Comparison of ENCODE assay signal across 24 mouse cellular contexts in the genomic region with DNA sequence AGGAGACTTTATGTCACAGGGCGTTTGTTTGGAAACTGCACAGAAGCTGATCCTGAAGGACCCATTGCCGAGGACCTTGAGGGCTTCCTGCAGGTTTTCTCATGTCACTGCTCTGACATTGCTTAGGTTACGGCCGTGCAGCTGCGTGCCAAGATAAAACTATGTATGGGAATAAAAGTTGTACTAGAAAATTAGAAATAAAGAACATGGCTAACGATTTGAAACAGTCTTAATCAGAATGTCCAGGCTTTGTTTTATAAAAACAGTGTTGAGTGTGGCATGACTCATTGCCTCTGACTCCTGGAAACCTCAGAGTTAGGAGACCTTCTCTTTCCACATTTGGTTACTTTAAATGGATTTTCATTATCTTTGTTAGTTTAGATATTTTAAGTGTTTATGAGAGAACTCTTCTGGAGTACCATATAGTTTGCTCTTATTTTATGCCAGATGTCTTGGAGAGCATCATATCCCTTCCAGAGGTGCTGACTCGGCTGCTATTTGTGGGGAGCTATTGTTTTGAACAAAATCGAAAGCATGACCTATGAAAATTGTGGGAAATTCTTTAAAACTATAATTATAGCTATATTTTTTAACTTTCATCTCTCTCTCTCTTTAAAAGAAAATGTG.
DNase-seq lines count a peak whose midpoint lies in the region; ATAC-seq lines count a peak whose summit lies in the region.
"Had no signal": no experiment of that assay in that cellular context is flagged by ENCODE, and none has a peak within 500 bp of the region (broad histone marks: within the 10 kb centered on the region; RNA-seq: fewer than 3 reads in every experiment).

No protein-coding gene starts in this region.

- WGBS in heart, embryonic 15.5 days = 67% methylated on average over 8 of the region's 8 CpGs
- WGBS in kidney, embryonic 16.5 days = 75% methylated on average over 8 of the region's 8 CpGs

- peak overlapping the region; percentile 6; the same call in 1 of the 2 replicates for H3K4me2 ChIP-seq in heart, embryonic 15.5 days
- no peak overlapping the region for H3K4me2 ChIP-seq in kidney, embryonic 16.5 days (replicated peaks; ENCODE audit: low read depth, low read length)
- H3K4me2 ChIP-seq: forebrain, embryonic 13.5 days; heart, embryonic 11.5 days; hindbrain, embryonic 14.5 days; limb, embryonic 13.5 days; liver, embryonic 12.5 days; stomach, embryonic 15.5 days had no signal

- H3K27ac ChIP-seq in heart, embryonic 15.5 days = no peak overlapping the region
- no peak overlapping the region for H3K27ac ChIP-seq in kidney, embryonic 16.5 days (ENCODE audit: low read length)
- H3K27ac ChIP-seq: forebrain, embryonic 13.5 days; hindbrain, embryonic 14.5 days; kidney, postnatal 0 days; limb, embryonic 13.5 days; liver, embryonic 12.5 days; midbrain, embryonic 10.5 days; stomach, embryonic 15.5 days had no signal

- no peak overlapping the region for H3K4me3 ChIP-seq in heart, embryonic 15.5 days
- no peak overlapping the region for H3K4me3 ChIP-seq in kidney, embryonic 16.5 days (ENCODE audit: low read length)
- H3K4me3 ChIP-seq: forebrain, embryonic 13.5 days; limb, embryonic 13.5 days; liver, embryonic 12.5 days; midbrain, embryonic 10.5 days; stomach, embryonic 15.5 days had no signal

- no peaks in the 10 kb centered on the region for H3K27me3 ChIP-seq in heart, embryonic 15.5 days
- no peaks in the 10 kb centered on the region for H3K27me3 ChIP-seq in kidney, embryonic 16.5 days (ENCODE audit: insufficient read depth, low read length)
- H3K27me3 ChIP-seq: forebrain, embryonic 13.5 days; limb, embryonic 13.5 days; liver, embryonic 12.5 days; stomach, embryonic 15.5 days had no signal

- DNase-seq in adrenal gland, adult 2 months = peak; percentile 48
- no peak for DNase-seq in adrenal gland, postnatal 4 days (ENCODE audit: low spot score in 2 of 2)
- DNase-seq in heart, adult 11 months = no peak
- peak; percentile 3 for DNase-seq in ovary, adult 18-20 months (ENCODE audit: low spot score)
- DNase-seq in ovary, postnatal 14 days (ENCODE audit: low spot score) = no peak
- DNase-seq: adrenal gland, adult 8-10 months; cerebellum, adult 9-10 months; kidney, adult 18-20 months; layer of hippocampus, adult 9-11 months; thymus, postnatal 36 days had no signal

- H3K4me1 ChIP-seq in heart, embryonic 15.5 days (replicated peaks) = peaks cover 9% of the 10 kb centered on the region
- H3K4me1 ChIP-seq in kidney, embryonic 16.5 days (ENCODE audit: insufficient read depth, low read length) = no peaks in the 10 kb centered on the region
- H3K4me1 ChIP-seq: forebrain, embryonic 13.5 days; limb, embryonic 13.5 days; midbrain, embryonic 10.5 days; stomach, embryonic 15.5 days had no signal

- H3K9me3 ChIP-seq in heart, embryonic 15.5 days (replicated peaks) = no peaks in the 10 kb centered on the region
- no peaks in the 10 kb centered on the region for H3K9me3 ChIP-seq in kidney, embryonic 16.5 days (ENCODE audit: low read length)
- H3K9me3 ChIP-seq: forebrain, embryonic 13.5 days; limb, embryonic 13.5 days; liver, embryonic 12.5 days; midbrain, embryonic 10.5 days; stomach, embryonic 15.5 days had no signal

- no peak overlapping the region for H3K9ac ChIP-seq in heart, embryonic 15.5 days
- no peak overlapping the region for H3K9ac ChIP-seq in kidney, embryonic 16.5 days (replicated peaks; ENCODE audit: low read length)
- H3K9ac ChIP-seq: forebrain, embryonic 13.5 days; hindbrain, embryonic 14.5 days; limb, embryonic 13.5 days; liver, embryonic 12.5 days; stomach, embryonic 15.5 days had no signal

- ATAC-seq in heart, embryonic 15.5 days (replicated peaks; ENCODE audit: insufficient number of reproducible peaks, insufficient read depth, low FRiP score, low read depth) = no peak
- ATAC-seq in kidney, embryonic 16.5 days (ENCODE audit: low FRiP score, low TSS enrichment) = no peak
- ATAC-seq: CD4-positive, CD25-positive, alpha-beta regulatory T cell, adult 4 months; forebrain, embryonic 13.5 days; inflammation-experienced regulatory T-cells, adult 6 months; liver, embryonic 12.5 days; lung, postnatal 0 days; midbrain, embryonic 16.5 days had no signal

- H3K36me3 ChIP-seq in heart, embryonic 15.5 days = no peaks in the 10 kb centered on the region
- no peaks in the 10 kb centered on the region for H3K36me3 ChIP-seq in kidney, embryonic 16.5 days (ENCODE audit: insufficient read depth, low read length)
- H3K36me3 ChIP-seq: limb, embryonic 13.5 days; liver, embryonic 12.5 days; midbrain, embryonic 10.5 days; stomach, embryonic 15.5 days had no signal

Comparison
In these comparisons a context has a peak if more than half of its experiments do, and no peak if none do; other contexts are left out.
1. DNase-seq: peak in adrenal gland, adult 2 months (single experiment) and ovary, adult 18-20 months (single experiment); none in adrenal gland, postnatal 4 days (0 of 2), heart, adult 11 months (single experiment) and ovary, postnatal 14 days (single experiment).